Mouse (Mus musculus): ENCODE measurements around the gene Grk1. TPM values are rescaled to one million over a fixed set of nuclear protein-coding genes. Genes with fewer than 3 reads are reported as not detected.
A peak's percentile ranks its signal among the peaks of the same experiment; 100 is the strongest.

Grk1 gene
- polyA plus RNA-seq, 1 experiment from 2014 or later = 0.01 TPM

DNA sequence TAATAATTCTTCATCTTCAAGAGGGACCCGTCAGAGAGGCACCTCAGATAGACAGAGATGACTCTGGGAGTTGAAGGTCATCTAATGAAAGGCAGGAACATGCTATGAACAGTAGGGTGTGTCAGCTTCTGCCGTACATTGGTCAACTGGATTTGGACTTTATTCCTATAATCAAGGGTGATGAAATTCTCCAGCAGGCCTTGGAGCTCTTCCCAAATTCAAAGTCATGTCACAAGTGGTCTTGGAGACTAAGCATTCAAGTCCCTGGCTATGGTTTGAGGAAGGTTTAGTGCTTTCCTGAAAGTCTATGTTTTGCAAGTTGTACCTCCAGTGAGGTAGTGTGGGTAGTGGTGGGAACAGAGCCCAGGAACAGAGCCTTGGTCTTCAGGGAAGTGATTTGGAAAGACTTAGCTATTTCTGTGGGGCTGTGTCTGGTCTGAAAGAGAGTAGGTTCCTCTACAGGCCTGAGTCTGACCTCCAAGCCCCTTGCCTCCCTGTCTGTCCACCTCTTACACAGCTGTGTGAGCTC is 14.3 kb downstream of the Grk1 start:
- no peaks in the 10 kb centered on the region for H3K4me1 ChIP-seq (replicated peaks; ENCODE audit: insufficient read depth, low read length)
- no peak for DNase-seq (ENCODE audit: low spot score)
- H3K4me3 ChIP-seq (replicated peaks; ENCODE audit: low read depth, low read length) = no peak overlapping the region
- 68% methylated on average over 2 of the region's 2 CpGs for WGBS
- H3K36me3 ChIP-seq (ENCODE audit: insufficient read depth, low read length) = no peaks in the 10 kb centered on the region
- no peak overlapping the region for H3K4me2 ChIP-seq (ENCODE audit: low read length)
- no peaks in the 10 kb centered on the region for H3K9me3 ChIP-seq (replicated peaks; ENCODE audit: low read length)
- no peak overlapping the region for H3K27ac ChIP-seq
- TF ChIP-seq CTCF (IDR thresholded peaks at IDR 0.05; ENCODE audit: low read depth) = no peak
- no peak overlapping the region for H3K9ac ChIP-seq (ENCODE audit: low read depth, low read length)
- no peak for ATAC-seq (replicated peaks; ENCODE audit: low FRiP score, low read depth)
- no peaks in the 10 kb centered on the region for H3K27me3 ChIP-seq (ENCODE audit: insufficient read depth, low read length)

DNA sequence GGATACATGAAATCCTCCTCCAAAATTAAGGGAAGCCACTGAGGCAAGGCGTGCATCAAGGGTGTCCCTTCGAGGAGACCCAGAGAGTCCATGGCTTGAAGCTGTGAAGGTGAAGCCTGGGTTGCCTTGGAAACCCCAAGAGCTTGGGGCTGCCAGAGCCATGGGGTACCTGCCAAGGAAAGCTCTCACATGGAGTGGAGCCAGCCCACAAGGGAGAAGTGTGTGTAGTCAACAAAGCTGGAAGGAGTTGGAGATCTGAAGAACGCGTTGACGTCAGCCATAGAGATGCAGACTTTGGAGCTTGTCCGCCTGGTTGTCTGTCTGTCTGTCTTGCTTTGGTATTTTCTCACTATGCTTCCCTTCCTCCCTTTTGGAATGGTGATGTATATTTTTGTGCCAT is 16.1 kb downstream of the Grk1 start:
- no peaks in the 10 kb centered on the region for H3K4me1 ChIP-seq (replicated peaks; ENCODE audit: insufficient read depth, low read length)
- H3K9ac ChIP-seq (ENCODE audit: low read depth, low read length) = no peak overlapping the region
- no peak overlapping the region for H3K4me3 ChIP-seq (replicated peaks; ENCODE audit: low read depth, low read length)
- H3K4me2 ChIP-seq (ENCODE audit: low read length) = no peak overlapping the region
- no peak for ATAC-seq (replicated peaks; ENCODE audit: low FRiP score, low read depth)
- TF ChIP-seq CTCF (IDR thresholded peaks at IDR 0.05; ENCODE audit: low read depth) = no peak
- no peaks in the 10 kb centered on the region for H3K9me3 ChIP-seq (replicated peaks; ENCODE audit: low read length)
- no peak for DNase-seq (ENCODE audit: low spot score)
- no peak overlapping the region for H3K27ac ChIP-seq
- H3K36me3 ChIP-seq (ENCODE audit: insufficient read depth, low read length) = no peaks in the 10 kb centered on the region
- no peaks in the 10 kb centered on the region for H3K27me3 ChIP-seq (ENCODE audit: insufficient read depth, low read length)
- WGBS = 90% methylated on average over 6 of the region's 6 CpGs

DNA sequence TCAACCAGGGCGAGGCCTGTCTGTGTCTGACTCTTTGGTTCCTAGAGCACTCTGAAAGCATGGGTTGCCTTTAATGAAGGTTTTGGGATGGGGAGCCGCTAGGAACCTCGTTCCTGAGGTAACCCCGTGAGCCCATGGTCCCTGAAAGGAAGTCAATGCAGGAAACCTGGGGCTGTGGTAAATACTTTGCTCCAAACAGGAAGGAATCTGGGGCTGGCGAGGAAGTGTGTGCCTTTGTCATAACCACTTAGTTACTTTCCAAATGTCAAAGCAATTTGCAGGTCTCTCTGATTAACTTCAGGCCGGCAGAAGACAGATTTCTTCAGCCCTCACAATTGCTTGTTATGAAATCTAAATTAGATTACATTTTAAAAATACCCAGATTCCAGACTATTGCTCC is 22.5 kb downstream of the Grk1 start:
- no peak overlapping the region for H3K9ac ChIP-seq (ENCODE audit: low read depth, low read length)
- no peak overlapping the region for H3K4me2 ChIP-seq (ENCODE audit: low read length)
- no peaks in the 10 kb centered on the region for H3K4me1 ChIP-seq (replicated peaks; ENCODE audit: insufficient read depth, low read length)
- H3K36me3 ChIP-seq (ENCODE audit: insufficient read depth, low read length) = no peaks in the 10 kb centered on the region
- H3K9me3 ChIP-seq (replicated peaks; ENCODE audit: low read length) = no peaks in the 10 kb centered on the region
- no peak for TF ChIP-seq CTCF (IDR thresholded peaks at IDR 0.05; ENCODE audit: low read depth)
- peak; percentile 12 for DNase-seq (ENCODE audit: low spot score)
- H3K27ac ChIP-seq = no peak overlapping the region
- 70% methylated on average over 6 of the region's 6 CpGs for WGBS
- no peak for ATAC-seq (replicated peaks; ENCODE audit: low FRiP score, low read depth)
- H3K27me3 ChIP-seq (ENCODE audit: insufficient read depth, low read length) = no peaks in the 10 kb centered on the region
- no peak overlapping the region for H3K4me3 ChIP-seq (replicated peaks; ENCODE audit: low read depth, low read length)

DNA sequence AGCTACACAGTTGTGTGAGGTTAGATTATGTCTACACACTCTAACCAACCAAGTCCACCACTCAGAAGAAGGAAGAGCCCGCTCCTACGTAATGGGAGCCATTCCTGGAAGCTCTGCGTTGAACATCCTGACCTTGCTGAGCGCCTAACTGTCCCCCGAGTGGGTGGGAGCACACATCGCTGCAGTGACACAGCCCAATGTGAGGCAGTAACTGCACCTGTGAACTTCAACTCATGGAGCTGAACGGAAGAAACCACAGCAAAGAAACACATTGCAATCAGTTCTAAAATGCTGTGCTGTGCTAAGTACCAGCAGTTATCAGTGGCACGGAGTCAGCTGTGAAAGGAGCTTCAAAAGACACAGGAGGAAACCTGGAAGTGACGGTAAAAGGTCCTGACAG is 23.3 kb downstream of the Grk1 start:
- Histone ChIP-seq H3K9ac (ENCODE audit: low read depth, low read length) (no peak overlapping the region), H3K36me3 (ENCODE audit: insufficient read depth, low read length) (no peaks in the 10 kb centered on the region), H3K27me3 (ENCODE audit: insufficient read depth, low read length) (no peaks in the 10 kb centered on the region), H3K27ac (no peak overlapping the region), H3K4me2 (ENCODE audit: low read length) (no peak overlapping the region), H3K9me3 (replicated peaks; ENCODE audit: low read length) (no peaks in the 10 kb centered on the region), H3K4me3 (replicated peaks; ENCODE audit: low read depth, low read length) (no peak overlapping the region), H3K4me1 (replicated peaks; ENCODE audit: insufficient read depth, low read length) (no peaks in the 10 kb centered on the region)
- ATAC-seq (replicated peaks; ENCODE audit: low FRiP score, low read depth) (no peak), DNase-seq (ENCODE audit: low spot score) (no peak)
- WGBS = 68% methylated on average over 9 of the region's 9 CpGs
- no peak for TF ChIP-seq CTCF (IDR thresholded peaks at IDR 0.05; ENCODE audit: low read depth)

DNA sequence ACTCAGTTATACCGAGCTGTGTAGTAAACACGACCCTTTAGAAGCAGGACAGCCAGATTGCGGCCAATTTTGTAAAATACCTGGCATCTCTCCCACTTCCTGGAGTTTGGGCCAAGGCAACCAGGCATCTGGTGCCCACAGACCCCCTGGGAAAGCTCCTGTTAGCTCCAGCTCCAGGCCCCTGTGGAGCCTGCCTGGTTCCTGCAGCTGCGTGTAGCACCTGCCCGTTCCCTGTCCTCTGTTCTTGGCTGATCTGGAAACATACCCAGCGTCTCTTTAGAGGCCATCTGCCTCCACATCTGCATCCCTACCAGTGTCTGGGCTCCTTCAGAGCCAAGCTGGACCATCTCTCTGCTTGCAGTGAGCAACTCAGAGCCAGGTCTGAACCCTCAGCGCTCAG is 25.5 kb downstream of the Grk1 start:
- no peak for ATAC-seq (replicated peaks; ENCODE audit: low FRiP score, low read depth)
- Histone ChIP-seq H3K9me3 (replicated peaks; ENCODE audit: low read length) (no peaks in the 10 kb centered on the region), H3K9ac (ENCODE audit: low read depth, low read length) (no peak overlapping the region), H3K36me3 (ENCODE audit: insufficient read depth, low read length) (no peaks in the 10 kb centered on the region), H3K4me2 (ENCODE audit: low read length) (no peak overlapping the region), H3K27ac (no peak overlapping the region), H3K4me3 (replicated peaks; ENCODE audit: low read depth, low read length) (no peak overlapping the region), H3K4me1 (replicated peaks; ENCODE audit: insufficient read depth, low read length) (0 out of 2 replicates have a peak, but pooled peaks cover under 1% of the 10 kb centered on the region), H3K27me3 (ENCODE audit: insufficient read depth, low read length) (no peaks in the 10 kb centered on the region)
- no peak for TF ChIP-seq CTCF (IDR thresholded peaks at IDR 0.05; ENCODE audit: low read depth)
- DNase-seq (ENCODE audit: low spot score) = no peak
- 73% methylated on average over 7 of the region's 7 CpGs for WGBS

DNA sequence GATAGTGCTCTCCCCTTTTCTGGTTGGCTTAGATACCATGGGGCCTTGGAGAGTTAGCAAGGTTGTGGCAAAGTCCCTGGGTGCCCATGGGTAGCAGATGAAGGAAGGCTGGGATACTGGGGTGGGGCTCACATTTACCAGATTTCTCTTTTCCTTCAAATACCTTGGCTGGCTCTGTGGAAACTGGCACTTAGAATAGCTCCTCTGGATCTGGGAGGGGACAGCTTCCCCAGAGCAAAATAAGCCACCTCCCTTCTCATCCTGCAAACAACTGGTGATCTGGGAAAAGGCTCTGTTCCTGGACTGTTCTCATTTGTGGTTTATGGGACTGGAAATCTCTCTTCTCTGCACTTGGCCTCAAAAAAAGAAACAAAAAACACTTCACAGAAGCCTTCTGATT is 26.0 kb downstream of the Grk1 start:
- Histone ChIP-seq H3K4me3 (replicated peaks; ENCODE audit: low read depth, low read length) (no peak overlapping the region), H3K4me2 (ENCODE audit: low read length) (no peak overlapping the region), H3K27me3 (ENCODE audit: insufficient read depth, low read length) (no peaks in the 10 kb centered on the region), H3K9ac (ENCODE audit: low read depth, low read length) (no peak overlapping the region), H3K36me3 (ENCODE audit: insufficient read depth, low read length) (no peaks in the 10 kb centered on the region), H3K9me3 (replicated peaks; ENCODE audit: low read length) (no peaks in the 10 kb centered on the region), H3K27ac (no peak overlapping the region), H3K4me1 (replicated peaks; ENCODE audit: insufficient read depth, low read length) (0 out of 2 replicates have a peak, but pooled peaks cover 3% of the 10 kb centered on the region)
- ATAC-seq (replicated peaks; ENCODE audit: low FRiP score, low read depth) (no peak), DNase-seq (ENCODE audit: low spot score) (no peak)
- TF ChIP-seq CTCF (IDR thresholded peaks at IDR 0.05; ENCODE audit: low read depth) = no peak

DNA sequence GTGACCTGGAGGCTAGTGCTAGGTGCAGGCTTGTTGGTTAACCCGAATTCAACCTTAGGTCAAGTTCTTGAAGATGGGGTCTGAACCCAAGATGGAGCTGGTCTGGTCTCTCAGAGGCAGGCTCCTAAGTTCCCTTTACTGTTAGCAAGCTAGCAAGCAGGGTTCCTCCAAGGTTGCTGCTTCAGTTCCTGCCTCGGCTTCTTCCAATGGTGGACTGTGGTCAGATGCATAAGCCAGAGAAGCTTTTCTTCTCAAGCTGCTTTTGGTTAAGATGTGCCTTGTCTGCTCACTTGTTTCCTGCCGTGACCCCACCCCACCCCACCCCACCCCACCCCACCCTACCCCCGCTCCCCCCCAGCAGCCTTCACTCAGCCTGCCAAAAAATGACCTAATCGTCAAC is 28.2 kb downstream of the Grk1 start:
- Histone ChIP-seq H3K9ac (ENCODE audit: low read depth, low read length) (no peak overlapping the region), H3K27ac (no peak overlapping the region), H3K27me3 (ENCODE audit: insufficient read depth, low read length) (0 out of 2 replicates have a peak, but pooled peaks cover 3% of the 10 kb centered on the region), H3K36me3 (ENCODE audit: insufficient read depth, low read length) (no peaks in the 10 kb centered on the region), H3K9me3 (replicated peaks; ENCODE audit: low read length) (no peaks in the 10 kb centered on the region), H3K4me2 (ENCODE audit: low read length) (no peak overlapping the region), H3K4me3 (replicated peaks; ENCODE audit: low read depth, low read length) (no peak overlapping the region), H3K4me1 (replicated peaks; ENCODE audit: insufficient read depth, low read length) (0 out of 2 replicates have a peak, but pooled peaks cover 3% of the 10 kb centered on the region)
- 69% methylated on average over 5 of the region's 5 CpGs for WGBS
- no peak for ATAC-seq (replicated peaks; ENCODE audit: low FRiP score, low read depth)
- DNase-seq (ENCODE audit: low spot score) = no peak
- TF ChIP-seq CTCF (IDR thresholded peaks at IDR 0.05; ENCODE audit: low read depth) = no peak

Data from kidney, postnatal 0 days (tissue).